Mouse (Mus musculus) neural tube, embryonic 10.5 days (tissue): ENCODE results near the gene Ahcyl2.
A peak's percentile ranks its signal among the peaks of the same experiment; 100 is the strongest.

ENCODE experiments used
- DNase-seq: peaks from one replicate; pipeline ENCODE4 v3.0.0-alpha.2; 2017; ENCODE audit warnings: low spot score; ENCODE audit errors: extremely low spot score

Gene Ahcyl2

GRCm38 (mm10) chr6:29768791-29769441 is 1.1 kb downstream of the Ahcyl2 start:
- peak; percentile 72 for DNase-seq

GRCm38 (mm10) chr6:29770672-29771321 is 3.0 kb downstream of the Ahcyl2 start:
- DNase-seq: no peak

- no peak for DNase-seq
Measured at GRCm38 (mm10) chr6:29772236-29772635, 4.4 kb downstream of the Ahcyl2 start.

GRCm38 (mm10) chr6:29774161-29774560 is 6.3 kb downstream of the Ahcyl2 start:
- no peak for DNase-seq

GRCm38 (mm10) chr6:29775609-29776008 is 7.8 kb downstream of the Ahcyl2 start:
- no peak for DNase-seq

- DNase-seq: no peak
Measured at GRCm38 (mm10) chr6:29776542-29777237, 8.9 kb downstream of the Ahcyl2 start.

- no peak for DNase-seq
Measured at GRCm38 (mm10) chr6:29777238-29777555, 9.4 kb downstream of the Ahcyl2 start.

GRCm38 (mm10) chr6:29780082-29780481 is 12.3 kb downstream of the Ahcyl2 start:
- no peak for DNase-seq

- no peak for DNase-seq
Measured at GRCm38 (mm10) chr6:29780571-29780970, 12.8 kb downstream of the Ahcyl2 start.

- no peak for DNase-seq
Measured at GRCm38 (mm10) chr6:29782239-29782638, 14.4 kb downstream of the Ahcyl2 start.

GRCm38 (mm10) chr6:29783960-29784359 is 16.1 kb downstream of the Ahcyl2 start:
- no peak for DNase-seq

GRCm38 (mm10) chr6:29784413-29785021 is 16.7 kb downstream of the Ahcyl2 start:
- no peak for DNase-seq

GRCm38 (mm10) chr6:29785759-29786158 is 17.9 kb downstream of the Ahcyl2 start:
- DNase-seq: no peak

- no peak for DNase-seq
Measured at GRCm38 (mm10) chr6:29788779-29789350, 21.1 kb downstream of the Ahcyl2 start.

- no peak for DNase-seq
Measured at GRCm38 (mm10) chr6:29790014-29790698, 22.3 kb downstream of the Ahcyl2 start.

GRCm38 (mm10) chr6:29793520-29793919 is 25.7 kb downstream of the Ahcyl2 start:
- no peak for DNase-seq

GRCm38 (mm10) chr6:29794582-29794981 is 26.8 kb downstream of the Ahcyl2 start:
- DNase-seq: no peak

GRCm38 (mm10) chr6:29802979-29803378 is 35.2 kb downstream of the Ahcyl2 start:
- DNase-seq: no peak

GRCm38 (mm10) chr6:29804006-29804405 is 36.2 kb downstream of the Ahcyl2 start:
- DNase-seq: no peak

- DNase-seq: no peak
Measured at GRCm38 (mm10) chr6:29805381-29805780, 37.6 kb downstream of the Ahcyl2 start.

- no peak for DNase-seq
Measured at GRCm38 (mm10) chr6:29812076-29812475, 44.3 kb downstream of the Ahcyl2 start.
